Mouse (Mus musculus) neutrophil, adult 5-6 weeks (primary cell): ENCODE results near the gene Ebf3. TPM values are rescaled to one million over a fixed set of nuclear protein-coding genes. Genes with fewer than 3 reads are reported as not detected.

Experiments
- ATAC-seq: fragments of 151-379, 151-347 bp; 2 replicates; pipeline ENCODE4 v1.8.0; 2017; ENCODE audit warnings: mild to moderate bottlenecking, moderate TSS enrichment; ENCODE audit not compliant: insufficient number of reproducible peaks, poor library complexity, low FRiP score, severe bottlenecking; ENCODE audit errors: extremely low read depth
- total RNA-seq: library from RNA; stranded (forward); fragments of 200-1000 nt; gene quantifications from 2 replicates; pipeline ENCODE4 v1.2.3, GENCODE M21; 2017

Gene Ebf3
- total RNA-seq, 1 experiment from 2014 or later = not detected

DNA sequence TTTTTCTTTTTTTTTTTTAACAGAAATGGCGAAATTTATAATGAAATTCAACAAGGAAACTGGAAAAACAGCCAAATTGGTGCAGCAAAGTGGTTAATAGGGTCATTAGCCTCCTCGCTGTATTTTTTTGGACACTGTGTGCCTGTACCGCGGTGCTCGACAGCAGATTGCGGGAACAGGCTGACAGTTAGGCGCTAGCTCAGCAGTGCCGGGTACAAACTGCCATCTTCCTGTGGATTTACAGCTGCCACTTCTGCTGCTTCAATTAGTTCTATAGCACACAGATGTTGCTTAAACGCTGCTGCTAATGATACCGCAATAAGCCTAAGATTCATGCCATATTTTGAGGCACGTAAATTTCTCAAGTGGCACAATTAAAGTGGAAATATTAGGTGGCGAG lies 167.1 kb downstream of the Ebf3 start:
- ATAC-seq = no peak

Other genes with a start within 250 kb of the Ebf3 start
- gene 9430038I01Rik, start 96.3 kb upstream of the Ebf3 start, total RNA-seq = 17.6 and 20.9 TPM in 2 replicates
- gene Glrx3, start 123.2 kb upstream of the Ebf3 start, total RNA-seq = 35.0 and 39.8 TPM in 2 replicates